Mouse (Mus musculus) right cerebral cortex, postnatal 36 days (tissue): ENCODE measurements around the gene Apln.

ENCODE experiments used
- DNase-seq, 2 experiments: peaks; one replicate each; pipeline ENCODE4 v3.0.0; 2022; ENCODE audit warnings: low spot score in 2 of 2, mixed read lengths in 1 of 2

The Apln gene

GRCm38 (mm10) chrX:48016906-48017601 is 17.6 kb downstream of the Apln start:
- DNase-seq, result peak; percentile 27 to 46

- DNase-seq, result no peak
These were observed 23.0 kb downstream of the Apln start for GRCm38 (mm10) chrX:48011656-48012055.

- DNase-seq, result no peak
These were observed 28.6 kb downstream of the Apln start for GRCm38 (mm10) chrX:48006062-48006461.

GRCm38 (mm10) chrX:48004786-48005185 is 29.9 kb downstream of the Apln start:
- no peak for DNase-seq

- no peak for DNase-seq
These were observed 33.5 kb downstream of the Apln start for GRCm38 (mm10) chrX:48001151-48001550.

- no peak for DNase-seq
These were observed 36.2 kb downstream of the Apln start for GRCm38 (mm10) chrX:47998412-47998811.

GRCm38 (mm10) chrX:47992606-47993005 is 42.0 kb downstream of the Apln start:
- DNase-seq, result peak in 1 of 2 experiments; percentile 29

GRCm38 (mm10) chrX:47988024-47988423 is 46.6 kb downstream of the Apln start:
- DNase-seq, result no peak

- peak; percentile 13 to 30 for DNase-seq
These were observed 49.5 kb downstream of the Apln start for GRCm38 (mm10) chrX:47985000-47985619.

- DNase-seq, result no peak
These were observed 57.6 kb downstream of the Apln start for GRCm38 (mm10) chrX:47977078-47977477.

GRCm38 (mm10) chrX:47976551-47976950 is 58.1 kb downstream of the Apln start:
- DNase-seq, result peak in 1 of 2 experiments; percentile 25
